Mouse (Mus musculus) c-Kit-positive CD71-positive TER-119-negative erythroid progenitor cells, embryonic 14.5 days (primary cell): ENCODE results near the gene Rims3.

Experiments
- DNase-seq: peaks from one replicate; pipeline ENCODE4 v3.0.0-alpha.2; 2013; ENCODE audit warnings: low read depth

The Rims3 gene

GRCm38 (mm10) chr4:120893656-120894401, 39.2 kb downstream of the Rims3 start:
- DNase-seq: no peak

- DNase-seq: no peak
These were observed 40.0 kb downstream of the Rims3 start for GRCm38 (mm10) chr4:120894584-120894983.

GRCm38 (mm10) chr4:120895226-120895625, 40.6 kb downstream of the Rims3 start:
- DNase-seq: no peak

GRCm38 (mm10) chr4:120895810-120896584, 41.4 kb downstream of the Rims3 start:
- no peak for DNase-seq

- DNase-seq: no peak
These were observed 49.9 kb downstream of the Rims3 start for GRCm38 (mm10) chr4:120904533-120904932.

- no peak for DNase-seq
These were observed 51.0 kb downstream of the Rims3 start for GRCm38 (mm10) chr4:120905644-120906043.

- peak; percentile 72 for DNase-seq
These were observed 55.0 kb downstream of the Rims3 start for GRCm38 (mm10) chr4:120909558-120910150.

- DNase-seq: no peak
These were observed 56.5 kb downstream of the Rims3 start for GRCm38 (mm10) chr4:120911086-120911485.

- no peak for DNase-seq
These were observed 58.2 kb downstream of the Rims3 start for GRCm38 (mm10) chr4:120912866-120913265.

- no peak for DNase-seq
These were observed 58.8 kb downstream of the Rims3 start for GRCm38 (mm10) chr4:120913443-120913842.

- no peak for DNase-seq
These were observed 59.2 kb downstream of the Rims3 start for GRCm38 (mm10) chr4:120913861-120914260.

GRCm38 (mm10) chr4:120914501-120914900, 59.9 kb downstream of the Rims3 start:
- DNase-seq: no peak

- DNase-seq: no peak
These were observed 66.8 kb downstream of the Rims3 start for GRCm38 (mm10) chr4:120921461-120921860.

GRCm38 (mm10) chr4:120924554-120925299, 70.1 kb downstream of the Rims3 start, which contains the start of gene Exo5:
TSS of gene Exo5 (minus strand) at chr4:120925017.
- DNase-seq: peak; percentile 90

- peak; percentile 67 for DNase-seq
These were observed 70.8 kb downstream of the Rims3 start for GRCm38 (mm10) chr4:120925386-120925785.

- DNase-seq: no peak
These were observed 74.1 kb downstream of the Rims3 start for GRCm38 (mm10) chr4:120928686-120929085.

GRCm38 (mm10) chr4:120930736-120931135, 76.1 kb downstream of the Rims3 start:
- DNase-seq: no peak

- DNase-seq: no peak
These were observed 80.4 kb downstream of the Rims3 start for GRCm38 (mm10) chr4:120935006-120935405.
